Mouse (Mus musculus): Measurements from ENCODE around the gene Mcur1. TPM values are rescaled to one million over a fixed set of nuclear protein-coding genes. Genes with fewer than 3 reads are reported as not detected.

The Mcur1 gene
- 40.0 and 40.2 TPM in 2 replicates for polyA plus RNA-seq (2012; ENCODE audit: insufficient read depth, insufficient read length, missing spikeins)

GRCm38 (mm10) chr13:43559711-43560457, at the start of gene Mcur1:
Gene Mcur1 (minus strand): TSS chr13:43560191.
- Histone ChIP-seq H3K4me3 (ENCODE audit: insufficient read depth, low read length) (peak within 1 kb of the TSS; percentile 64), H3K4me1 (ENCODE audit: control insufficient read depth, insufficient read depth, low read length) (peaks cover 20% of the 10 kb centered on the region), H3K27ac (ENCODE audit: insufficient read depth, low read depth, low read length) (peak within 1 kb of the TSS; percentile 72)
- TF ChIP-seq POLR2A (IDR thresholded peaks at IDR 0.05; ENCODE audit: borderline replicate concordance, low read depth, low read length), result no peak
- no peak for TF ChIP-seq CTCF (IDR thresholded peaks at IDR 0.05; ENCODE audit: low read depth, low read length)

GRCm38 (mm10) chr13:43608854-43609253, 48.9 kb upstream of the Mcur1 start:
- TF ChIP-seq POLR2A (IDR thresholded peaks at IDR 0.05; ENCODE audit: borderline replicate concordance, low read depth, low read length), result no peak
- no peak for TF ChIP-seq CTCF (IDR thresholded peaks at IDR 0.05; ENCODE audit: low read depth, low read length)
- no peak overlapping the region for H3K27ac ChIP-seq (ENCODE audit: insufficient read depth, low read depth, low read length)

GRCm38 (mm10) chr13:43603042-43603441, 43.1 kb upstream of the Mcur1 start:
- H3K4me3 ChIP-seq (ENCODE audit: insufficient read depth, low read length), result no peak overlapping the region
- H3K27ac ChIP-seq (ENCODE audit: insufficient read depth, low read depth, low read length), result no peak overlapping the region
- no peaks in the 10 kb centered on the region for H3K4me1 ChIP-seq (ENCODE audit: control insufficient read depth, insufficient read depth, low read length)
- TF ChIP-seq CTCF (IDR thresholded peaks at IDR 0.05; ENCODE audit: low read depth, low read length) (no peak), POLR2A (IDR thresholded peaks at IDR 0.05; ENCODE audit: borderline replicate concordance, low read depth, low read length) (no peak)

More at GRCm38 (mm10) chr13:43608854-43609253, 48.9 kb upstream of the Mcur1 start:
- H3K4me3 ChIP-seq (ENCODE audit: insufficient read depth, low read length), result no peak overlapping the region
- H3K4me1 ChIP-seq (ENCODE audit: control insufficient read depth, insufficient read depth, low read length), result no peaks in the 10 kb centered on the region

- Histone ChIP-seq H3K4me3 (ENCODE audit: insufficient read depth, low read length) (no peak overlapping the region), H3K4me1 (ENCODE audit: control insufficient read depth, insufficient read depth, low read length) (no peaks in the 10 kb centered on the region), H3K27ac (ENCODE audit: insufficient read depth, low read depth, low read length) (no peak overlapping the region)
- no peak for TF ChIP-seq POLR2A (IDR thresholded peaks at IDR 0.05; ENCODE audit: borderline replicate concordance, low read depth, low read length)
- no peak for TF ChIP-seq CTCF (IDR thresholded peaks at IDR 0.05; ENCODE audit: low read depth, low read length)
Observed at GRCm38 (mm10) chr13:43602440-43602839, 42.4 kb upstream of the Mcur1 start.

- TF ChIP-seq CTCF (IDR thresholded peaks at IDR 0.05; ENCODE audit: low read depth, low read length), result no peak
- TF ChIP-seq POLR2A (IDR thresholded peaks at IDR 0.05; ENCODE audit: borderline replicate concordance, low read depth, low read length), result no peak
- Histone ChIP-seq H3K27ac (ENCODE audit: insufficient read depth, low read depth, low read length) (no peak overlapping the region), H3K4me1 (ENCODE audit: control insufficient read depth, insufficient read depth, low read length) (no peaks in the 10 kb centered on the region), H3K4me3 (ENCODE audit: insufficient read depth, low read length) (no peak overlapping the region)
Observed at GRCm38 (mm10) chr13:43600967-43601366, 41.0 kb upstream of the Mcur1 start.

- peak; percentile 37; the same call in 1 of the 2 replicates for TF ChIP-seq CTCF (IDR thresholded peaks at IDR 0.05; ENCODE audit: low read depth, low read length)
- TF ChIP-seq POLR2A (IDR thresholded peaks at IDR 0.05; ENCODE audit: borderline replicate concordance, low read depth, low read length), result no peak
Observed at GRCm38 (mm10) chr13:43595896-43596295, 35.9 kb upstream of the Mcur1 start.

GRCm38 (mm10) chr13:43592681-43593068, 32.7 kb upstream of the Mcur1 start:
- TF ChIP-seq POLR2A (IDR thresholded peaks at IDR 0.05; ENCODE audit: borderline replicate concordance, low read depth, low read length) (no peak), CTCF (IDR thresholded peaks at IDR 0.05; ENCODE audit: low read depth, low read length) (no peak)
- Histone ChIP-seq H3K27ac (ENCODE audit: insufficient read depth, low read depth, low read length) (no peak overlapping the region), H3K4me3 (ENCODE audit: insufficient read depth, low read length) (no peak overlapping the region), H3K4me1 (ENCODE audit: control insufficient read depth, insufficient read depth, low read length) (no peaks in the 10 kb centered on the region)

More at GRCm38 (mm10) chr13:43595896-43596295, 35.9 kb upstream of the Mcur1 start:
- Histone ChIP-seq H3K4me1 (ENCODE audit: control insufficient read depth, insufficient read depth, low read length) (no peaks in the 10 kb centered on the region), H3K27ac (ENCODE audit: insufficient read depth, low read depth, low read length) (no peak overlapping the region), H3K4me3 (ENCODE audit: insufficient read depth, low read length) (no peak overlapping the region)

GRCm38 (mm10) chr13:43591828-43592680, 32.1 kb upstream of the Mcur1 start:
- TF ChIP-seq CTCF (IDR thresholded peaks at IDR 0.05; ENCODE audit: low read depth, low read length) (no peak), POLR2A (IDR thresholded peaks at IDR 0.05; ENCODE audit: borderline replicate concordance, low read depth, low read length) (no peak)
- H3K27ac ChIP-seq (ENCODE audit: insufficient read depth, low read depth, low read length), result no peak overlapping the region

GRCm38 (mm10) chr13:43587844-43588840, 28.2 kb upstream of the Mcur1 start:
- Histone ChIP-seq H3K4me3 (ENCODE audit: insufficient read depth, low read length) (no peak overlapping the region), H3K4me1 (ENCODE audit: control insufficient read depth, insufficient read depth, low read length) (no peaks in the 10 kb centered on the region), H3K27ac (ENCODE audit: insufficient read depth, low read depth, low read length) (no peak overlapping the region)
- TF ChIP-seq CTCF (IDR thresholded peaks at IDR 0.05; ENCODE audit: low read depth, low read length) (no peak), POLR2A (IDR thresholded peaks at IDR 0.05; ENCODE audit: borderline replicate concordance, low read depth, low read length) (no peak)

More at GRCm38 (mm10) chr13:43591828-43592680, 32.1 kb upstream of the Mcur1 start:
- no peak overlapping the region for H3K4me3 ChIP-seq (ENCODE audit: insufficient read depth, low read length)
- no peaks in the 10 kb centered on the region for H3K4me1 ChIP-seq (ENCODE audit: control insufficient read depth, insufficient read depth, low read length)
